Mouse (Mus musculus) CD4-positive, CD25-positive, alpha-beta regulatory T cell, adult 4 months (primary cell): ENCODE results near the gene Rps4x. TPM values are rescaled to one million over a fixed set of nuclear protein-coding genes. Genes with fewer than 3 reads are reported as not detected.

Experiments
- polyA plus RNA-seq, 2 experiments: library from polyadenylated mRNA; unstranded; fragments of 100-300 nt; shearing (Covaris generic); gene quantifications; one replicate each; pipeline ENCODE4 v1.2.1; 2017

Rps4x gene
- polyA plus RNA-seq, 2 experiments from 2014 or later, result 1,685 to 1,975 TPM

Other genes starting within 250 kb of the Rps4x start
- gene Rtl5, start 118.1 kb downstream of the Rps4x start, polyA plus RNA-seq, result 1 to 10 TPM in 1 of 2 experiments, under 1 TPM in 1; 0.50 to 2.3 TPM
- gene Pin4, start 69.9 kb downstream of the Rps4x start, polyA plus RNA-seq, result 10 to 100 TPM; 17.9 to 60.8 TPM
- 1 to 10 TPM; 1.4 to 3.7 TPM for gene Ercc6l, start 32.3 kb downstream of the Rps4x start, polyA plus RNA-seq
- gene Cited1, start 62.8 kb upstream of the Rps4x start, polyA plus RNA-seq, result not detected